Mouse (Mus musculus) small intestine, adult 2 months (tissue): Measurements from ENCODE around the gene Icmt.

Experiments
- CTCF ChIP-seq: fragments of 200-500 bp; IDR thresholded peaks from 2 replicates; pipeline ENCODE4 v1.5.1; 2012; ENCODE audit warnings: low read depth, mild to moderate bottlenecking, control low read depth, inconsistent platforms, low read length, moderate library complexity, mixed read lengths; ENCODE audit not compliant: insufficient replicate concordance, insufficient read length; ENCODE audit errors: extremely low read depth
- POLR2A ChIP-seq: fragments of 200-500 bp; IDR thresholded peaks from 2 replicates; pipeline ENCODE4 v1.6.1; 2012; ENCODE audit warnings: low read depth, mild to moderate bottlenecking, control low read depth, inconsistent platforms, low read length, moderate library complexity

- TF ChIP-seq POLR2A (no peak), CTCF (peak; percentile 62; the same call in 1 of the 2 replicates)
Observed at GRCm38 (mm10) chr4:152283186-152283950, 13.7 kb upstream of the Icmt start.
